Mouse (Mus musculus) liver, adult 2 months (tissue): Measurements from ENCODE around the gene Pla2r1. TPM values are rescaled to one million over a fixed set of nuclear protein-coding genes. Genes with fewer than 3 reads are reported as not detected.

Source experiments
- DNase-seq: peaks from one replicate; pipeline ENCODE4 v3.0.0-alpha.2; 2011; ENCODE audit warnings: low read depth, low spot score; ENCODE audit errors: extremely low read depth
- H3K27ac ChIP-seq: fragments of 200-500 bp; replicated peaks from 2 replicates; pipeline ENCODE4 v1.5.1; 2012; ENCODE audit warnings: low read depth, mild to moderate bottlenecking, control low read depth, inconsistent platforms, low read length; ENCODE audit not compliant: insufficient read depth
- H3K27me3 ChIP-seq: fragments of 200-500 bp; 2 replicates; pipeline ENCODE4 v1.6.1; 2012; ENCODE audit warnings: mild to moderate bottlenecking, moderate library complexity, low read length, inconsistent platforms; ENCODE audit not compliant: control insufficient read depth, insufficient read depth
- H3K36me3 ChIP-seq: fragments of 200-500 bp; 2 replicates; pipeline ENCODE4 v1.6.1; 2012; ENCODE audit warnings: low read length, inconsistent platforms; ENCODE audit not compliant: control insufficient read depth, insufficient read depth
- H3K4me1 ChIP-seq: fragments of 200-500 bp; 2 replicates; pipeline ENCODE4 v1.6.1; 2011; ENCODE audit warnings: low read length; ENCODE audit not compliant: control insufficient read depth, insufficient read depth
- H3K4me3 ChIP-seq: fragments of 200-500 bp; 2 replicates; pipeline ENCODE4 v1.5.1; 2011; ENCODE audit warnings: low read depth, mild to moderate bottlenecking, control low read depth, low read length, moderate library complexity; ENCODE audit not compliant: insufficient read depth
- H3K79me2 ChIP-seq: fragments of 200-500 bp; 2 replicates; pipeline ENCODE4 v1.6.1; 2012; ENCODE audit warnings: inconsistent platforms, mild to moderate bottlenecking, low read length, moderate library complexity; ENCODE audit not compliant: control insufficient read depth, insufficient read depth
- H3K9ac ChIP-seq: fragments of 200-500 bp; 2 replicates; pipeline ENCODE4 v1.6.1; 2012; ENCODE audit warnings: low read depth, mild to moderate bottlenecking, control low read depth, inconsistent platforms, low read length
- CTCF ChIP-seq: fragments of 200-500 bp; IDR thresholded peaks from 2 replicates; pipeline ENCODE4 v1.5.1; 2011; ENCODE audit warnings: low read depth, low read length, control low read depth
- POLR2A ChIP-seq: fragments of 200-500 bp; IDR thresholded peaks from 2 replicates; pipeline ENCODE4 v1.6.1; 2011; ENCODE audit warnings: low read length, control low read depth; ENCODE audit not compliant: insufficient read depth; ENCODE audit errors: extremely low read depth
- WGBS: fragments of 180-500 bp; shearing (Covaris S2); methylation state at CpG from one replicate; pipeline ENCODE4 v1.1.7; 2018; 5-methylcytosine and 5-hydroxymethylcytosine counted together
- polyA plus RNA-seq: library from polyadenylated mRNA; depleted of rRNA; stranded (reverse); fragments of >200 nt; gene quantifications from 2 replicates; pipeline ENCODE4 v1.2.3, GENCODE M21; 2012
- total RNA-seq: library from RNA; depleted of rRNA; stranded (reverse); fragments of >200 nt; gene quantifications from 2 replicates; pipeline ENCODE4 v1.2.3, GENCODE M21; 2014

Pla2r1 gene
- total and polyA plus RNA-seq, 2 experiments, result 0.81 to 3.9 TPM

DNA sequence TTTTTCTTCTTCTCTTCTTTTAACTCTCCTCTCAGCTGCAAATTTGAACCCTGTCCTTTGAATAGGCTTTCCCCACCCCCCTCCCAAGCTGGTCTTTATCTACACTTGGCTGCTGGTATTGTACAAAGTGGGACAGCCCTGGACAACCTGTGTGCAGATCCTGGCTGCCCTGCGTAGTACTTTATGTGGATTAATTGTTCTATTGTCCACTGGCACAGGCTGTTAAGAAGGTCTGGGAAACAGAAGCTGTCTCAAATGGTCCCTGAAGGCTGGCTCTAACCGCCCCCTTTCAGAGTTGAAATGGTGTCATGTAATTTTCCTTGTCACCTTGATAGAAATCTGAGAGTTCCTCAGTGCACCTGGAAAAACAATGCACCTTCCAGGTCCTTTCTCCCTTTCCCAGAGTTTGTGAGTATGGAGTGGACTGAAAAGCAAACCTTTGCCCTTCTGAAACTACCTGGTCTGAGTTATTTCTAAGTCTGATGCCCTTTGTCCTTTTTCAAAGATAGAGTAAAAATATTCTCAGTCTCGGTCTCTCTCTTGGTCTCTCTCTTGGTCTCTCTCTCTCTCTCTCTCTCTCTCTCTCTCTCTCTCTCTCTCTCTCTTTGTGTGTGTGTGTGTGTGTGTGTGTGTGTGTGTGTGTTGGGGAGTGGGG, 101.9 kb downstream of the Pla2r1 start:
- TF ChIP-seq POLR2A, result no peak
- no peak for TF ChIP-seq CTCF
- Histone ChIP-seq H3K27ac (no peak overlapping the region), H3K4me3 (no peak overlapping the region), H3K27me3 (no peaks in the 10 kb centered on the region), H3K79me2 (no peaks in the 10 kb centered on the region), H3K9ac (no peak overlapping the region), H3K4me1 (no peaks in the 10 kb centered on the region), H3K36me3 (no peaks in the 10 kb centered on the region)
- WGBS, result 63% methylated on average over 3 of the region's 3 CpGs
- DNase-seq, result no peak

DNA sequence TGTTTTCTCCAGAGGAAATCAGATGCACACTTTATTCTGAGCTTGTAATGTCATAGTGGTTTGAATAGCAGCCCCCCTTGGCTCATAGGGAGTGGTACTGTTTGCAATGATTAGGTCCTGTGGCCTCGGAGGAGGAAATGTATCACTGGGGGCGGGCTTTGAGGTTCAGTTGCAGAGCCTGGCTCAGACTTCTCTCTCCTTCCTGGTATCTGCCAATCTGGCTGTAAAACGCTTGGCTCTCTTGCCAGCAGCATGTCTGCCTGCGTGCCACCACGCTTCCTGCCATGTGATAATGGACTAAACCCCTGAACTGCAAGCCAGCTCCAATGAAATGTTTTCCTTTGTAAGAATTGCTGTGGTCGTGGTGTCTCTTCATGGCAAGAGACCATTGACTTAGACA, 103.4 kb downstream of the Pla2r1 start:
- no peak overlapping the region for H3K9ac ChIP-seq
- H3K36me3 ChIP-seq, result no peaks in the 10 kb centered on the region
- TF ChIP-seq POLR2A (no peak), CTCF (no peak)
- H3K4me3 ChIP-seq, result no peak overlapping the region
- DNase-seq, result no peak
- H3K79me2 ChIP-seq, result no peaks in the 10 kb centered on the region
- H3K27ac ChIP-seq, result no peak overlapping the region
- H3K4me1 ChIP-seq, result no peaks in the 10 kb centered on the region
- 78% methylated on average over 6 of the region's 6 CpGs for WGBS
- no peaks in the 10 kb centered on the region for H3K27me3 ChIP-seq

DNA sequence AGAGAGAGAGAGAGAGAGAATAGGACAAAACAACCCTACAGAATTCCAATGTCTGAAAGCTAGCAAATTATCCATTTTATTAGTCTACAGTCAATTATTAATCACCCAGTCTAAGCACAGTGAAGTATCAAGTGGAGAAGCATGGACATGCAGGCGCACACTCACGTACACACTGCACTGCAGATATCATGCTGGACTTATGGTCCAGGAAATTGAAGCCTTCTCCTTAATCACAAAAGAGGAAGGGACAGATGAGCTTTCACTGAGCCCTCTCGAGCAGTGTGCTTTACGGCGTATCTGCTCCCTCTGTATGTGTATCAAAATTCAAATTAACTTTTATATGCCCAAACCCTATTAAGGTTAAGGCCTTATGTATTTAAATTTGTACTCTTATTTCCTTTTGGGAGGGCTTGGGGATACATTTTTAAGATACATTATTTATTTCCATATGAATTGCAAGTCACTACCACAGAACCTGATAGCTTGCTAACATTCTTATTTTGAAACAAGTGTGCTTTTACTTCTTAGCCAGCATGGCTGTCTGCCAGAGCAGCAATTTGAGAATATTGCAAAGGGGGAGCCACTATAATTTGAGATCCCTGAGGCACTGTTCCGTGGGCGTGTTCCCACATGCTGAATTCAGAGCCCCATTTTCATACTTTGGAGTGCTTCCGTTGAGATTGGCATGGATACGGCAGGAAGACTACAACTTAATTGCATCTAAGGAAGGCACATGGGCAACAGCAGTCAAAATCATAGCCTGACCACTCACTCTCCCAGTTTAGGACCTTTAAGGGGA, 108.2 kb downstream of the Pla2r1 start:
- Histone ChIP-seq H3K4me1 (no peaks in the 10 kb centered on the region), H3K4me3 (no peak overlapping the region), H3K27me3 (no peaks in the 10 kb centered on the region), H3K27ac (no peak overlapping the region), H3K79me2 (no peaks in the 10 kb centered on the region), H3K36me3 (no peaks in the 10 kb centered on the region), H3K9ac (no peak overlapping the region)
- 91% methylated on average over 9 of the region's 9 CpGs for WGBS
- no peak for DNase-seq
- no peak for TF ChIP-seq POLR2A
- TF ChIP-seq CTCF, result no peak

DNA sequence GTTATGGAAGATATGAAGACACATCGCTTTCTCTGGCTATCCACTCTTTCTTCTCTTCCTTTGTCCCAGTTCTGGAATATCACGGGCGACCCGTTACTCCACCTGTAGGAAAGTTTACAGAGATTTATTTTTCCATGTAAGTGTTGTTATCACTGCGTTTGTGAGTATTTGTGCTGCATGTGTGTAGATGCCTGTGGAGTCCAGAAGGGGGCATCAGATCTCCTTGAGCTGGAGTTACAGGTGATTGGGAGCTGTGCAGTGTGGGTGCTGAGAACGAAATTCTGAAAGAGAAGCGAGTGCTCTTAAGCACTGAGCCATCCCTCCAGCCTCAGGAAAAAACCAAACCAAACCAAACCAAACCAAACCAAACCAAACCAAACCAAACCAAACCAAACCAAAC, 109.8 kb downstream of the Pla2r1 start:
- Histone ChIP-seq H3K36me3 (no peaks in the 10 kb centered on the region), H3K4me3 (no peak overlapping the region), H3K4me1 (no peaks in the 10 kb centered on the region), H3K9ac (no peak overlapping the region), H3K27ac (no peak overlapping the region), H3K79me2 (no peaks in the 10 kb centered on the region), H3K27me3 (no peaks in the 10 kb centered on the region)
- whole genome bisulfite sequencing, result 94% methylated on average over 7 of the region's 7 CpGs
- DNase-seq, result no peak
- TF ChIP-seq POLR2A (no peak), CTCF (no peak)

DNA sequence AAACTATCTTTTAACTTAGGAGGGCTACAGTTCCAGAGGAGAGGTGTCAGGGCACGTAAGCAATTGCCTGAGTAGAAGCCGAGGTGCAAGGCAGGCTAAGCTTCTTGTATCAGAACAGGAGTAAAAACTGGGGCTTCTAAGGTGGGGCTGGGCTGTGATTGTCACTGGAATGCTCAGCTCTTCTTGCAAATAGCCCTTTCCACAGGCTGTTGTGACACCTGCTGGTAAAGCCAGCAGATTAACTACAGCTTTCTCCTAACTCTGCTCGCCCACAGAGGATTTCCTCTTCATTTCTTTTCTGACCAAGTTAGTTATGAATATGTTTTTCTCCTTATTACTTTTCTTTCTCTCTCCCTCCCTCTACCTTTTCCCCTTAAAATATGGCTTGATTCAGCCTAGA, 111.2 kb downstream of the Pla2r1 start:
- Histone ChIP-seq H3K36me3 (no peaks in the 10 kb centered on the region), H3K27ac (no peak overlapping the region), H3K9ac (no peak overlapping the region), H3K4me3 (no peak overlapping the region), H3K27me3 (no peaks in the 10 kb centered on the region), H3K79me2 (no peaks in the 10 kb centered on the region), H3K4me1 (no peaks in the 10 kb centered on the region)
- WGBS, result 54% methylated on average over 3 of the region's 3 CpGs
- DNase-seq, result no peak
- TF ChIP-seq CTCF, result no peak
- TF ChIP-seq POLR2A, result no peak

DNA sequence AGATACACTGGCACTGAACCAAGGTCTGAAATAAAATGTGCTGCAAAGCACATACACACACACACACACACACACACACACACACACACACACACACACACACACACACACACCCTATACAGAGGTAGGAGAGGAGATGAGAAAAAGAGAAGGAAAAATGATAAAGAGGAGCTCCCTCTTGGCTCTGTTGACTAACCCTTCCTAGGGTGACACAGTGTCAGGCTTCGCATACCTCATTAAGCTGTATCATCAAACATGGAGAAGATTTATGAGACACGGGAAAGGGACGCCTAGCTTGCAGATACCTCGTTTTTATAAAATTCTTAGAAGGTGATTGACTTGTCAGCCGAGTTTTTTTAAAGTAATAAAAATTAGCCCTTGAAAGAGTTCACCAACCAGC, 116.3 kb downstream of the Pla2r1 start:
- DNase-seq, result no peak
- WGBS, result 88% methylated on average over 5 of the region's 5 CpGs
- Histone ChIP-seq H3K27ac (no peak overlapping the region), H3K27me3 (no peaks in the 10 kb centered on the region), H3K4me3 (no peak overlapping the region), H3K36me3 (no peaks in the 10 kb centered on the region), H3K4me1 (no peaks in the 10 kb centered on the region), H3K79me2 (no peaks in the 10 kb centered on the region), H3K9ac (no peak overlapping the region)
- TF ChIP-seq CTCF (no peak), POLR2A (no peak)
